Mouse (Mus musculus) embryonic facial prominence, embryonic 12.5 days (tissue): Measurements from ENCODE around the gene Ngrn. TPM values are rescaled to one million over a fixed set of nuclear protein-coding genes. Genes with fewer than 3 reads are reported as not detected.

Experiments
- ATAC-seq: fragments of 200-750 bp; cut with Nextera tagmentation; 2 replicates; pipeline ENCODE4 v1.8.0; 2017; ENCODE audit not compliant: insufficient number of reproducible peaks, insufficient read depth, low FRiP score, low TSS enrichment
- H3K27ac ChIP-seq: fragments of 300-500 bp; sonication (generic); 2 replicates; pipeline ENCODE4 v1.5.1; 2016; ENCODE audit warnings: mild to moderate bottlenecking
- H3K27me3 ChIP-seq: fragments of 300-500 bp; sonication (generic); 2 replicates; pipeline ENCODE4 v1.6.1; 2016; ENCODE audit warnings: mild to moderate bottlenecking, moderate library complexity
- H3K36me3 ChIP-seq: fragments of 300-500 bp; sonication (generic); 2 replicates; pipeline ENCODE4 v1.6.1; 2016; ENCODE audit warnings: mild to moderate bottlenecking
- H3K4me1 ChIP-seq: fragments of 300-500 bp; sonication (generic); 2 replicates; pipeline ENCODE4 v1.6.1; 2016
- H3K4me2 ChIP-seq: fragments of 300-500 bp; sonication (generic); replicated peaks from 2 replicates; pipeline ENCODE4 v1.6.1; 2016; ENCODE audit warnings: mild to moderate bottlenecking, moderate library complexity
- H3K4me3 ChIP-seq: fragments of 300-500 bp; sonication (generic); 2 replicates; pipeline ENCODE4 v1.5.1; 2016; ENCODE audit warnings: mild to moderate bottlenecking
- H3K9ac ChIP-seq: fragments of 300-500 bp; sonication (generic); 2 replicates; pipeline ENCODE4 v1.6.1; 2016; ENCODE audit warnings: mild to moderate bottlenecking, moderate library complexity
- H3K9me3 ChIP-seq: fragments of 300-500 bp; sonication (generic); 2 replicates; pipeline ENCODE4 v1.6.1; 2016; ENCODE audit warnings: mild to moderate bottlenecking, moderate library complexity
- WGBS: fragments of 180-500 bp; shearing (Covaris S2); methylation state at CpG from one replicate; pipeline ENCODE4 v1.1.7; 2016; 5-methylcytosine and 5-hydroxymethylcytosine counted together
- polyA plus RNA-seq: library from polyadenylated mRNA; unstranded; fragments of >200 nt; fragmentation: Nextera tagmentation; extraction: Ambion mirVana; gene quantifications from 2 replicates; pipeline ENCODE4 v1.2.1, GENCODE M21; 2016

The Ngrn gene
- polyA plus RNA-seq, 1 experiment from 2014 or later = 56.2 TPM

DNA sequence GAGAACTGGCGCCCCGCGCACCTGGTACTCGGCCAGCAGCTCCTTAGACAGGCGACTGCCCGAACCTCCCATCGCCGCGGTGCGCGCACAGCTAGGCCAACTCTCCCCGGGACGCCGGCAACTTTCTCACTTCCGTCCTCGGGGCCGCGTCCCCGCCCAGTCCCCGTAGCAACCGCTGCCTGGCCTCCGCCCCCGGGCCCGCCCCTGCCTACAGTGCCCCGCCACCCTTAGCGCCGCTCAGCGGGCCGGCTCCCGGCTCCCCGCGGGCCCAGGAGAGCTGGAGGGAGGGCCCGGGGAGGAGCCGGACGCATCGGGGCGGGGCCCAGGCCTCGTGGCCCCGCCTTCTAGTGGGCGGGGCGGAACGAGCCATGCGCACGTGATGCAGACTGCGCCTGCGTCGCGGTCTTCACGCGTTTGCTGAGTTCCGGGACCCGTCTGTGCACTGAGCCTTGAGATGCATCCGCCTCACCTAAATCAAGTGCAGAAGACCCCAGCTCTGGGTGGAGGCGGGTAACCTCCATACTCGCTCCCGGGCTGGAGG is 28.5 kb upstream of the Ngrn start, which contains the start of the genes Cib1 and Gdpgp1:
Cib1 (minus strand) TSS at position 325 of the 541 bp plus-strand sequence.
Gdpgp1 (plus strand) TSS at position 377 of the 541 bp plus-strand sequence.
- peaks cover 11% of the 10 kb centered on the region for H3K4me1 ChIP-seq
- H3K9me3 ChIP-seq = no peaks in the 10 kb centered on the region
- peak within 1 kb of the TSS; percentile 55 for H3K9ac ChIP-seq
- peak within 1 kb of the TSS; percentile 62 for H3K4me3 ChIP-seq
- H3K36me3 ChIP-seq = peaks cover under 1% of the 10 kb centered on the region; the same call in 1 of the 2 replicates
- peak within 1 kb of the TSS; percentile 82 for H3K4me2 ChIP-seq
- peak within 1 kb of the TSS; percentile 4; the same call in 1 of the 2 replicates for H3K27ac ChIP-seq
- H3K27me3 ChIP-seq = no peaks in the 10 kb centered on the region
- ATAC-seq = peak; percentile 98
- WGBS = under 1% methylated on average over 56 of the region's 56 CpGs

DNA sequence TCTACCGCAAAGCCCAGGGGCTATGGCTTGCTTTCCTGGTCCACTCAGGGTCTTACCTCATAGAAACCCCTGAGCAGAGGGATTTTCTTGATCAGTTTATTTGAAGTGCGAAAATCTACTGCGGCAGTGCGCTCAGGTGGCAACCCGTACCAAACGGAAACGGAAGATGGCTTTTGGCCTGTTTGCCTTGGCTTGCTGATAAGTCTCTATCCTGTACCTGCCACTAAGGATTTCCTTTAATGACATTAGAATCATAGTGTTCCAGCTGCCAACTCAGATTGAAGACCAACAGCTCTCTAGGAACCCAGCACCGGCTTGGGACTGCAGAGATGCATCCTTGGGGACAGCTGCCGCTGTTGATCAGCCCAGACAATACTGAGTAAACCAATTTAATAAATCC is 27.2 kb upstream of the Ngrn start:
- no peak overlapping the region for H3K27ac ChIP-seq
- 84% methylated on average over 9 of the region's 9 CpGs for WGBS
- H3K36me3 ChIP-seq = peaks cover 7% of the 10 kb centered on the region
- H3K9ac ChIP-seq = no peak overlapping the region
- no peak overlapping the region for H3K4me3 ChIP-seq
- H3K27me3 ChIP-seq = no peaks in the 10 kb centered on the region
- no peak for ATAC-seq
- H3K4me1 ChIP-seq = peaks cover 11% of the 10 kb centered on the region
- no peaks in the 10 kb centered on the region for H3K9me3 ChIP-seq
- peak overlapping the region; percentile 82 for H3K4me2 ChIP-seq

DNA sequence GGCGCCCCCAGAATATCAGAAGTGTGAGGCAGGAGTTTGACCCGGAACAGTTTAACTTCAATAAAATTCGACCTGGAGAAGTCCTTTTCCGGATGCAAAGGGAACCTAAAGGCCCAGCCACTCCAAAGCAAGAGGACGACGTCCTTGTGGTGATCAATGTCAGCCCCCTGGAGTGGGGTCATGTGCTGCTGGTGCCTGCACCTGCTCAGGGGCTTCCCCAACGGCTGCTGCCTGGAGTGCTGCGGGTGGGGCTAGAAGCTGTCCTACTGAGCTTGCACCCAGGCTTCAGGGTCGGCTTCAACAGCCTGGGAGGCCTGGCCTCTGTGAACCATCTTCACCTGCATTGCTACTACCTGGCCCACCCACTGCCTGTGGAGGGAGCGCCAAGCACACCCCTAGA is 22.5 kb upstream of the Ngrn start:
- Histone ChIP-seq H3K4me1 (peaks cover 6% of the 10 kb centered on the region), H3K27ac (no peak overlapping the region), H3K27me3 (no peaks in the 10 kb centered on the region), H3K9me3 (no peaks in the 10 kb centered on the region), H3K36me3 (peaks cover 25% of the 10 kb centered on the region), H3K9ac (no peak overlapping the region), H3K4me2 (no peak overlapping the region), H3K4me3 (no peak overlapping the region)
- 86% methylated on average over 10 of the region's 10 CpGs for WGBS
- no peak for ATAC-seq

DNA sequence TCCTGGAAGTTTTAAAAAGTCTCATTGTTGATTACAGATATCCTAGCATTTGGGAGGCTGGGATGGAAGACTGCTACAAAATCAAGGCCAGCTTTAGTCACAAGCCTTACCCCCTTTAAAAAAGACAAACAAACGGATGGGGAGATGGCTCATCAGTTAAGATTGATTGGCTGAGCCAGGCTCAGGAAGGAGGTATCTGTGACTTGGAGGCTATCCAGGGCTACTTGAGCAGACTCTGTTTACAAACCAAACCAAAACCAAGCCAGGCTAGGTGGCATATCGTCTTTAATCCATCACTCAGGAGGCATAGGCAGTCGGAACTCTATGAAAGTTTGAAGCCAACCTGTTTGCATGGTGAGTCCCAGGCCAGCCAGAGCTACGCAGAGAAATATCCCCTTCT is 19.4 kb upstream of the Ngrn start:
- Histone ChIP-seq H3K4me3 (no peak overlapping the region), H3K9me3 (0 out of 2 replicates have a peak, but pooled peaks cover 4% of the 10 kb centered on the region), H3K36me3 (peaks cover 25% of the 10 kb centered on the region), H3K27ac (no peak overlapping the region), H3K9ac (no peak overlapping the region), H3K4me1 (no peaks in the 10 kb centered on the region), H3K27me3 (no peaks in the 10 kb centered on the region), H3K4me2 (no peak overlapping the region)
- 86% methylated on average over 4 of the region's 4 CpGs for WGBS
- no peak for ATAC-seq

DNA sequence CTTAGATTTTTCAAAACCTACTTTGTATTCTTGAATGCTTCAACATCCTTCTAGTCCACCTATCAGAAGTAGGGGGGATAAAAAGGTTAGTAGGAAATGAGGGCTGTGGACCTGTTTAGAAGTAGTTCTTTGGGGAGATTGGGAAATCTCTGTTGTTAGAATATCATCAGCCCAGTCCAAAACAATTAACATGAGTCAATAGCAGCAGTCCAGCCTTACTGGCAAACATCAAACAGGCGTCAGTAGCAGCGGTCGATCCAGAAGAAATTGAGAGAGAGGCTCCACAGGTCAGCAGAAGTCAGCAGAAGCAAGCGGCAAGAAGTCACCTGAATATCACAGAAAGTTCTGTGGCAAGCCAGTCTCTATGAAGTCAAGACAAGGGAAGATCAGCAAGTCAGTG is 16.2 kb upstream of the Ngrn start:
- WGBS = 90% methylated on average over 4 of the region's 4 CpGs
- no peak overlapping the region for H3K4me2 ChIP-seq
- H3K36me3 ChIP-seq = peaks cover 9% of the 10 kb centered on the region
- H3K27me3 ChIP-seq = no peaks in the 10 kb centered on the region
- no peaks in the 10 kb centered on the region for H3K4me1 ChIP-seq
- no peak overlapping the region for H3K27ac ChIP-seq
- 0 out of 2 replicates have a peak, but pooled peaks cover 4% of the 10 kb centered on the region for H3K9me3 ChIP-seq
- H3K9ac ChIP-seq = no peak overlapping the region
- ATAC-seq = no peak
- H3K4me3 ChIP-seq = no peak overlapping the region

DNA sequence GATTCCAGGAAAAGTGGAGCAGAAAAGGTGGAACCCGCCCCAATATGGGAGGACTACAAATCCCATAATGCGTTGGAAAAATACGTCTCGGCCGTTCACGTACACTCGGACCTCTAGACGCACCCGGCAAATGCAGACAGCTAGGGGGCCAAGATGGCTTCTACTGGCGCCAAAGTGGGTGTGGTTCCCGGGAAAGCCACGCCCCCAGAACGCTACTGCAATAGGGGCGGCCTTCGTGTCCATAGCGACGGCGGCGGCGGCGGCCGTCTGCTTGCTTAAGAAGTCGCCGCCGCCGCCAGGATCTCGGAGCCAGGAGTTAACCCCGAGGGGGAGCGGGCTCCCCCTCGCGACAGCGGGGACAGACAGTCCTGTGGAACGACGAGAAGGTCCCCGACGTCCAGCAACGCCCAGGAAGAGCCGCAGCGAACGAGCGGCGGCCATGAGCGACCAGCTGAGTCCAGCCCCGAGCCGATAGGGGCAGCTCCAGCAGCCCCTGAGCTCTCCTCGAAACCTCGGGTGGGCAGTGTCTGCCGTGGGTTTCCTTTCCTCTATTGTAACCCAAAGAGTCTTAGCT is 14.8 kb upstream of the Ngrn start, which contains the start of gene Ttll13:
Ttll13 (plus strand) TSS at position 229 of the 574 bp plus-strand sequence.
- no peaks in the 10 kb centered on the region for H3K36me3 ChIP-seq
- peak; percentile 95 for ATAC-seq
- 0 out of 2 replicates have a peak, but pooled peaks cover 4% of the 10 kb centered on the region for H3K9me3 ChIP-seq
- no peaks in the 10 kb centered on the region for H3K4me1 ChIP-seq
- peak within 1 kb of the TSS; percentile 53 for H3K4me2 ChIP-seq
- H3K27me3 ChIP-seq = no peaks in the 10 kb centered on the region
- WGBS = under 1% methylated on average over 48 of the region's 48 CpGs
- H3K9ac ChIP-seq = peak within 1 kb of the TSS; percentile 68
- peak within 1 kb of the TSS; percentile 55 for H3K4me3 ChIP-seq
- peak within 1 kb of the TSS; percentile 65 for H3K27ac ChIP-seq

DNA sequence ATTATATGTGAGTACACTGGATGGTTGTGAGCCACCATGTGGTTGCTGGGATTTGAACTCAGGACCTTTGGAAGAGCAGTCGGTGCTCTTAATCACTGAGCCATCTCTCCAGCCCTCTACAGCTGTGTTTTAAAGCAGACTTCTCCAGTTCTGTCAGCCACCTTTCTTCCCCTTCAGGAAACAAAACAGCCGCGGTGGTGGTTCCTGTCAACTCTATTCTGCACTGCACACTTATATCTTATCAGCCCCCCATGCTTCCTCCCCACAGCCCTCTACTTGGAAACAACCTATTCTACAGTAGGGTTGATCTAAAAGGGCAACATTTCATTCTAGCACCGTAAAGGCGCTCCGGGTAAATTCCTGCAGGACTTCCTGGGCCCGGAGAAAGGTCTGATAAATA is 14.2 kb upstream of the Ngrn start:
- Histone ChIP-seq H3K27me3 (no peaks in the 10 kb centered on the region), H3K4me2 (peak overlapping the region; percentile 53), H3K4me1 (no peaks in the 10 kb centered on the region), H3K9me3 (0 out of 2 replicates have a peak, but pooled peaks cover 4% of the 10 kb centered on the region), H3K4me3 (peak overlapping the region; percentile 55), H3K36me3 (no peaks in the 10 kb centered on the region), H3K9ac (no peak overlapping the region), H3K27ac (no peak overlapping the region)
- 65% methylated on average over 7 of the region's 7 CpGs for WGBS
- ATAC-seq = no peak

DNA sequence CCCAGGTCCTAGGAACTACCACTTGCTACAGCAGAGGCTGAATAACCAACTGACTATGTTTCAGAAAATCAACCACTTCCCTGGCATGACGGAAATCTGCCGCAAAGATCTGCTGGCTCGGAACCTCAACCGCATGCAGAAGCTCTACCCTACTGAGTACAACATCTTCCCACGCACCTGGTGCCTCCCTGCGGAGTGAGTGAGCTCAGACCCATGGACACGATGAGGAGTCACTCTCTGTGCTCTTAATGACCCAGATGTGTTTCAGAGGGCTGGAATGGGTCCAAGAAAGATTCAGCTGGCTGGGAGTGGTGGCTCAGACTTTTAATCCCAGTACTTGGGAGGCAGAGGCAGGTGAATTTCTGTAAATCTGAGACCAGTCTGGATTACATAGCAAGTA is 8.6 kb upstream of the Ngrn start:
- no peak overlapping the region for H3K9ac ChIP-seq
- no peaks in the 10 kb centered on the region for H3K36me3 ChIP-seq
- no peak for ATAC-seq
- H3K27ac ChIP-seq = no peak overlapping the region
- 82% methylated on average over 7 of the region's 7 CpGs for WGBS
- H3K27me3 ChIP-seq = 0 out of 2 replicates have a peak, but pooled peaks cover 12% of the 10 kb centered on the region
- H3K4me3 ChIP-seq = no peak overlapping the region
- no peaks in the 10 kb centered on the region for H3K9me3 ChIP-seq
- no peaks in the 10 kb centered on the region for H3K4me1 ChIP-seq
- H3K4me2 ChIP-seq = no peak overlapping the region

DNA sequence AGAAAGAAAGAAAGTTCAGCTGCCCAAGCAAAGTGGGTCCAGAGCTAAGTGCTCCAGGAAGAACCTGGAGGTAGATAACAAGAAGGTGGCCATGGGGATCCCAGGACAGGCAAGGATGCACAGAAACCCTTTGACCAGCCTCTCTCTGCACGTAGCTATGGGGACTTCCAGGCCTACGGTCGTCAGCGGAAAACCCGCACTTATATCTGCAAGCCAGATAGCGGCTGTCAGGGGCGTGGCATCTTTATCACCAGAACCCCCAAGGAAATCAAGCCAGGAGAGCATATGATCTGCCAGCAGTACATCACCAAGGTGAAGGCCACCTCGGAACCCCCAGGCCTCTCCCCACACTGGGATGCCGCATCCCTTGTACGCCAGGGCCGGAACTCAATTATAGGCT is 8.1 kb upstream of the Ngrn start:
- no peak overlapping the region for H3K27ac ChIP-seq
- WGBS = 84% methylated on average over 11 of the region's 11 CpGs
- no peaks in the 10 kb centered on the region for H3K36me3 ChIP-seq
- no peaks in the 10 kb centered on the region for H3K4me1 ChIP-seq
- no peak overlapping the region for H3K4me2 ChIP-seq
- H3K27me3 ChIP-seq = 0 out of 2 replicates have a peak, but pooled peaks cover 12% of the 10 kb centered on the region
- no peak for ATAC-seq
- no peaks in the 10 kb centered on the region for H3K9me3 ChIP-seq
- H3K4me3 ChIP-seq = no peak overlapping the region
- H3K9ac ChIP-seq = no peak overlapping the region

DNA sequence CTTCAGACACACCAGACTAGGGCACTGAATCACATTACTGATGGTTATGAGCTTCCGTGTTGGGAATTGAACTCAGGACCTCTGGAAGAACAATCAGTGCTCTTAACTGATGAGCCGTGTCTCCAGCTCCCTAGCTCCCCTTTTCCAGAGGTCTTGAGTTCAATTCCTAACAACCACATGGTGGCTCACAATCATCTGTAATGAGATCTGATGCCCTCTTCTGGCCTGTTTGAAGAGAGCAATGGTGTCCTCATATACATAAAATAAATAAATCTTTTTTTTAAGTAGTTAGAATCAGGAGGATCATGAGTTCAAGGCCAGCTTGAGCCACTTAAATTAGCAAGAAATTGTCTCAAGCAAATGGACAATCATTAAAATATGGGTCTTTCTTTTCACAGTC is 5.0 kb upstream of the Ngrn start:
- no peaks in the 10 kb centered on the region for H3K4me1 ChIP-seq
- no peak for ATAC-seq
- WGBS = 84% methylated on average over 2 of the region's 2 CpGs
- peaks cover 16% of the 10 kb centered on the region; the same call in 1 of the 2 replicates for H3K27me3 ChIP-seq
- H3K27ac ChIP-seq = no peak overlapping the region
- no peak overlapping the region for H3K4me2 ChIP-seq
- H3K9ac ChIP-seq = no peak overlapping the region
- no peak overlapping the region for H3K4me3 ChIP-seq
- H3K36me3 ChIP-seq = no peaks in the 10 kb centered on the region
- no peaks in the 10 kb centered on the region for H3K9me3 ChIP-seq

DNA sequence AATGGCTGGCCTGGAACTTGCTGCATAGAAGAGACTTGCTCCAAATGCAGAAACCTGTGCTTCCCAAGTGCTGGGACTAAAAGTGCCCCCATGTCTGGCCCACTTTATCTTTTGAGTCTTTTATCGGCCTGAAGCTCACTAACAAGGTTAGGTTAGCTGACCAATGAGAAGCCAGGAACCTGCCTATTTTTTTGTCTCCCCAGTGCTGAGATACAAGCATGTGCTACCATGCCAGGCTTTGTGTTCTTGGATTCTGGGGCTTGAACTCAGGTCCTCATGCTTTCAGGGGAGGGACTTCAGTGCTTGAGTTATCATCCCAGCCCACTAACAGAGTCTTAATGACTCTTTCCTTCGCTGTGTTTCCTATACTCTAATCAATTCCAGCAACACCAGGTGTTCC is 3.3 kb upstream of the Ngrn start:
- Histone ChIP-seq H3K4me1 (peaks cover 7% of the 10 kb centered on the region; the same call in 1 of the 2 replicates), H3K4me2 (no peak overlapping the region), H3K36me3 (no peaks in the 10 kb centered on the region), H3K9me3 (no peaks in the 10 kb centered on the region), H3K9ac (no peak overlapping the region), H3K27ac (no peak overlapping the region), H3K27me3 (peaks cover 16% of the 10 kb centered on the region; the same call in 1 of the 2 replicates), H3K4me3 (no peak overlapping the region)
- 46% methylated on average over 2 of the region's 2 CpGs for WGBS
- ATAC-seq = no peak

DNA sequence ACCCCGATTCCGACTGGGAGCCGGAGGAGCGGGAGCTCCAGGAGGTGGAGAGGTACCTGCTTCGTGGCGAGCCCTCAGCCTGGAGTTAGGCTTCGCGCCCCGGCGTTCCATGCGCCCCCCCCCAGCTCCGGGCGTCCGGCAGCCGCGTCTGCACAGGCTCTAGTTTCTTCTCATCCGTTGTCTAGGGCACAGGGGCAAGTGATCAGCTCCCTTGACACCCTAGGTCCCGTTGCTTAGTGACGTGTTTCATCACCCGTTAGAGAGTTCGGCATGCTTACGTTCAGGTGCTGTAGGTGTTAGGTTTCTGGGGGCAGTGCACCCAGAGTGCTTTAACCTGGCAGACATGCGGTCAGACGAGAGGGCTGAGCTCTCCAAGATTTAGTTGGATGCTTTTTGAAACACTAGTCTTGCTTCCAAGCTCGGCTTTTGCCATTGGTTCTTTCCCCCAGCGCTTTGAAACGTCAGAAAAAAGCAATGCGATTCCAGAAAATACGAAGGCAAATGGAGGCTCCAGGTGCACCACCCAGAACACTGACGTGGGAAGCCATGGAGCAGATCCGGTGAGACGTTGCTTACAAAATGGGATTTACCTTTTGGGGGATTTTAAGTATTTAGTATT is 466 bp downstream of the Ngrn start:
- WGBS = 1% methylated on average over 32 of the region's 32 CpGs
- Histone ChIP-seq H3K4me1 (peaks cover 7% of the 10 kb centered on the region; the same call in 1 of the 2 replicates), H3K27me3 (peaks cover 4% of the 10 kb centered on the region; the same call in 1 of the 2 replicates), H3K4me3 (peak overlapping the region; percentile 79), H3K27ac (peak overlapping the region; percentile 77), H3K9me3 (no peaks in the 10 kb centered on the region), H3K9ac (peak overlapping the region; percentile 74), H3K4me2 (peak overlapping the region; percentile 85), H3K36me3 (peaks cover 20% of the 10 kb centered on the region)
- ATAC-seq = peak; percentile 37; the same call in 1 of the 2 replicates
